Mouse (Mus musculus): ENCODE measurements around the gene Supt20. TPM values are rescaled to one million over a fixed set of nuclear protein-coding genes. Genes with fewer than 3 reads are reported as not detected.
"Not testable (repeated sequence)": the region's sequence is repeated elsewhere in the genome, so short reads cannot be mapped to it uniquely, and the experiment has no call there.

The Supt20 gene
- polyA plus RNA-seq, 1 experiment = 45.0 TPM

- Histone ChIP-seq H3K4me3 (ENCODE audit: insufficient read depth, low read length) (peak overlapping the region; percentile 2; the same call in 1 of the 2 replicates), H3K4me1 (ENCODE audit: control insufficient read depth, insufficient read depth, low read length) (no peaks in the 10 kb centered on the region), H3K27ac (ENCODE audit: insufficient read depth, low read length) (no peak overlapping the region)
- TF ChIP-seq CTCF (IDR thresholded peaks at IDR 0.05; ENCODE audit: extremely low read depth, insufficient read depth, low read length) (no peak), POLR2A (IDR thresholded peaks at IDR 0.05; ENCODE audit: extremely low read depth, insufficient read depth, low read length) (no peak)
Measured at GRCm38 (mm10) chr3:54764418-54764817, 71.8 kb downstream of the Supt20 start.

GRCm38 (mm10) chr3:54765521-54765920 is 72.9 kb downstream of the Supt20 start:
- not testable (repeated sequence) for H3K27ac ChIP-seq (ENCODE audit: insufficient read depth, low read length); H3K4me1 ChIP-seq (ENCODE audit: control insufficient read depth, insufficient read depth, low read length); H3K4me3 ChIP-seq (ENCODE audit: insufficient read depth, low read length)

DNA sequence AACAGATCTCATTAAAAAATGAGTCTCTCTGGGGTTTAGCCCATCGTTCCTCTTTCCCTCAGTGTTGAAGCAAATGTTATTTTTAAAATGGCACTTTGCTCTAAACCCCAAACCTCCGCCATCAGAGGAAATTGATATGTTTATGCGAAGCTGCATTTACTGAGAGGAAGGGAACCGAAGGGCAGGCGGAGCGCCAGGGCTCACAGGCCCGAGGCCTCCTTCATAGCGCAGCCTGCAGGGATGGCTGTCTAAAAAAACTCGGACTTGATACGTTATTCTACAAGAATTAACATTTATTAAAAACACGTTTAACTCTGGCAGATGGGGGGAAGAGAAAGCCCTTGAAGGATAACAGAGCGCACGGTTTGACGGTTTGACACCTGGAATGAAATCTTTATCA is 73.4 kb downstream of the Supt20 start:
- H3K4me3 ChIP-seq (ENCODE audit: insufficient read depth, low read length) = no peak overlapping the region
- H3K4me1 ChIP-seq (ENCODE audit: control insufficient read depth, insufficient read depth, low read length) = no peaks in the 10 kb centered on the region
- H3K27ac ChIP-seq (ENCODE audit: insufficient read depth, low read length) = no peak overlapping the region
- no peak for TF ChIP-seq CTCF (IDR thresholded peaks at IDR 0.05; ENCODE audit: extremely low read depth, insufficient read depth, low read length)
- TF ChIP-seq POLR2A (IDR thresholded peaks at IDR 0.05; ENCODE audit: extremely low read depth, insufficient read depth, low read length) = no peak

GRCm38 (mm10) chr3:54766811-54767210 is 74.2 kb downstream of the Supt20 start:
- no peaks in the 10 kb centered on the region for H3K4me1 ChIP-seq (ENCODE audit: control insufficient read depth, insufficient read depth, low read length)
- TF ChIP-seq POLR2A (IDR thresholded peaks at IDR 0.05; ENCODE audit: extremely low read depth, insufficient read depth, low read length) (no peak), CTCF (IDR thresholded peaks at IDR 0.05; ENCODE audit: extremely low read depth, insufficient read depth, low read length) (no peak)
- no peak overlapping the region for H3K4me3 ChIP-seq (ENCODE audit: insufficient read depth, low read length)
- no peak overlapping the region for H3K27ac ChIP-seq (ENCODE audit: insufficient read depth, low read length)

DNA sequence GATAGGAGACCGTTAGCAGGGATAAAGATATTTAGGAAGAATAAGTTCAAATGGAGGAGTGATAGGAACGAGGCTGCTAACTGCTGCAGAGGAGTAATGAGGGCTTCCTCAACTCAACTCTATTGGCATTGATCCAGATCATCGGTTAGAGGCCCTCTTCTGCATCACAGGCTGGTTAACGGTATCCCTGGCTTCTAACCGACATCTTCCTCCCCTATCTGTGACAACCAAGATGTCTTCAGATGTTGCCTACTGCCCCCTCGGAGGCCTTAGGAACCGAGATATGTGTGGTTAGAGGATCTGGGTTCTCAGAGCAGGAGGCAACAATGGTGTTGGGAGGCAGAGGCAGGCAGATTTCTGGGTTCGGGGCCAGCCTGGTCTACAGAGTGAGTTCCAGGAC is 76.0 kb downstream of the Supt20 start:
- no peaks in the 10 kb centered on the region for H3K4me1 ChIP-seq (ENCODE audit: control insufficient read depth, insufficient read depth, low read length)

DNA sequence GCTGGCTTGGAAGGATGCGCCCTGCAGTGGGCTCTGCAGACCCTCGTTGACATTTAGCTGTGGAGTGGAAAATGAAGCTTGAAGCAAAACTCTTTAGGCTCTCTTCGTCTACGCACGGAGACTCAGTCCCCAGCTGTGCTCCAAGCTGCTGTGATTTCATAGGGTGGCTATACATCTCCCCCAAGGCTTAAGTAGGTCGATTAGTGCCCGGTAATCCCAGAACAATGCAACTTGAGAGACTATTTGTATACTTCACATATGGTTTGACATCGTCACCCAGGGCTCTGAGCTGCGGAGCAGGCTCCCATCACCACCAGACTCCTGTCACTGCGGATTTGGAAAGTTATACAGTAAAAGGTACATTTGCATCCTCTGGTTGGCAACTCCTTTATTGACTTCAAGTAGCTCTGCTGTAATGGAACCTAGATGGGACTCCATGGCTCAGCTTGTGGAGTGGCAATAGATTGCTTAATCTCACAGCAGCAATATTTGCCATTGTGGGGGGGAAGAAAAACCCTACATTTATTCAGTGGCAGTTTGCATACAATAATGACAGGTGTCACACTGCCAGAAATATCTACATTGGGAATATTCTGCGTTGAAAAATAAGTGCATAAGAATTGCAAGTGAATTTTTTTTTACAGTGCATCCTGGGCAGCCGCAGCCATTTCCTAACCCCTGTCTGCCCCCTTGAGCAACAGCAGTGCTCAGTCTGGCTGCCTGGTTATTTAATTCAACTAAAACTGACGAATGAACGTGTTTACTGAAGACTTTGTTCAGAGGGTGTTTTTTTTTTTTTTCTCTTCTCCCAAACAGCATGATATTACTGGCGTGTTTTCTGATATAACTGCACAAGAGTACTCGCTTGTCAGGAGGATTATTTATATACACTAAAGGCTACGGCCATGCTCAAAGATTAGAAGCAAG is 77.0 kb downstream of the Supt20 start:
- H3K4me1 ChIP-seq (ENCODE audit: control insufficient read depth, insufficient read depth, low read length) = no peaks in the 10 kb centered on the region
- TF ChIP-seq CTCF (IDR thresholded peaks at IDR 0.05; ENCODE audit: extremely low read depth, insufficient read depth, low read length) (no peak), POLR2A (IDR thresholded peaks at IDR 0.05; ENCODE audit: extremely low read depth, insufficient read depth, low read length) (no peak)
- H3K4me3 ChIP-seq (ENCODE audit: insufficient read depth, low read length) = no peak overlapping the region
- no peak overlapping the region for H3K27ac ChIP-seq (ENCODE audit: insufficient read depth, low read length)

More for the DNA sequence above, 76.0 kb downstream of the Supt20 start:
- Histone ChIP-seq H3K27ac (ENCODE audit: insufficient read depth, low read length) (no peak overlapping the region), H3K4me3 (ENCODE audit: insufficient read depth, low read length) (no peak overlapping the region)
- no peak for TF ChIP-seq CTCF (IDR thresholded peaks at IDR 0.05; ENCODE audit: extremely low read depth, insufficient read depth, low read length)
- no peak for TF ChIP-seq POLR2A (IDR thresholded peaks at IDR 0.05; ENCODE audit: extremely low read depth, insufficient read depth, low read length)

DNA sequence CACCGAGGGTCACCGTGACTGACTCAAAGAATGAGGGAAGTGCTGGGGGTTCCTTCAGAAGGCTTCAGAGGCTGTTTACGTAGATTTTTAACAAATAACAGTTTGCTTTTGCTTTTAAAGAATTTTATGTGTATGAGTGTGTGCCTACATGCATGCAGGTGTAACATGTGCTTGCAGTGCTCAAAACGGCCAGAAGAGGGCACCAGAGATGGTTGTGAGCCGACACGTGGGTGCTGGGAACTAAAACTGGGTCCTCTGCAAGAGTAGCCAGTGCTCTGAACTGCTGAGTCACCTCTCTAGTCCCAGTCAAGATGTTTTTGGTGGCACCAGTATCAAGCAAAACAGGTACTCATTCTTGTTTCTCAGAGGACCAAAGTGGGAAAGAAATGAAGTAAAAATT is 81.0 kb downstream of the Supt20 start:
- Histone ChIP-seq H3K27ac (ENCODE audit: insufficient read depth, low read length) (no peak overlapping the region), H3K4me1 (ENCODE audit: control insufficient read depth, insufficient read depth, low read length) (no peaks in the 10 kb centered on the region), H3K4me3 (ENCODE audit: insufficient read depth, low read length) (no peak overlapping the region)
- no peak for TF ChIP-seq POLR2A (IDR thresholded peaks at IDR 0.05; ENCODE audit: extremely low read depth, insufficient read depth, low read length)
- TF ChIP-seq CTCF (IDR thresholded peaks at IDR 0.05; ENCODE audit: extremely low read depth, insufficient read depth, low read length) = no peak

DNA sequence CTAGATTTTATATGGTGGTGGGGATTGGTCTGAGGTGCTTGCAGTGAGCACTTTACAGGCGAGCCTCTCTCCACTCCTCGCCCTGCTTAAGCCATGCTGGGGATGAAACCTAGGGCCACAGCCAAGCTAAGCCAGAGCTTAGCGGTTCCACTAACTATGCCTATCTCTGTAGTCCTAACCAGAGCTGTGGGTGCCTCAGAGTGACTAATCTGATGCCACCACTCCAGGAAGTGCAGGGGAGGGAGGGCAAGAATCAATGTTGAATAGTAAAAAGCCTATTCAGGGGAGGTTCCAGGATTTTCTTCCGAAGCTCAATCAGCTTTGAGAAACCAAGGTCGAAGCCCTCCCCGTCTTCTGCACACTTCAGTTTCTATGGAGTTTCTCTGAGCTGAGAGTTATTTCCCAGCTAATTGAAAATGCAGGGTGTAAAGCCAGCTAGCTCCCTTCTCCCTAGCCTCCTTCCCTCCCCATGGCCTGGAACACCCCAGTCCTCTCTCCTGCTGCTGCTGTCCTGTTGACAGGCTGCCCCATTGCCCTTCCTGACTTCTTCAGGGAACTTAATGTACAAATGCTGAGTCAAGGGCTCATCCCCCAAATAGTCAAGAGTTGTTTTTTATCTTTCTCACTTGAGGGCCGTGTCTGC is 83.5 kb downstream of the Supt20 start:
- no peak overlapping the region for H3K4me3 ChIP-seq (ENCODE audit: insufficient read depth, low read length)
- H3K27ac ChIP-seq (ENCODE audit: insufficient read depth, low read length) = no peak overlapping the region
- no peaks in the 10 kb centered on the region for H3K4me1 ChIP-seq (ENCODE audit: control insufficient read depth, insufficient read depth, low read length)
- TF ChIP-seq POLR2A (IDR thresholded peaks at IDR 0.05; ENCODE audit: extremely low read depth, insufficient read depth, low read length) (no peak), CTCF (IDR thresholded peaks at IDR 0.05; ENCODE audit: extremely low read depth, insufficient read depth, low read length) (no peak)

Other genes starting within 250 kb of the Supt20 start
- gene Gm21958, start 21.5 kb downstream of the Supt20 start, polyA plus RNA-seq (2012; rRNA removed) = not detected in 2 replicates
- 41.7 and 44.7 TPM in 2 replicates for gene Exosc8, start 42.6 kb downstream of the Supt20 start, polyA plus RNA-seq (2012; rRNA removed)
- gene Alg5, start 42.7 kb downstream of the Supt20 start, polyA plus RNA-seq (2012; rRNA removed) = 23.2 and 24.6 TPM in 2 replicates
- 5.3 and 5.7 TPM in 2 replicates for gene Smad9, start 62.8 kb downstream of the Supt20 start, polyA plus RNA-seq (2012; rRNA removed)
- 48.3 and 51.2 TPM in 2 replicates for gene Rfxap, start 115.0 kb downstream of the Supt20 start, polyA plus RNA-seq (2012; rRNA removed)
- 13.9 and 16.8 TPM in 2 replicates for gene Sertm1, start 223.1 kb downstream of the Supt20 start, polyA plus RNA-seq (2012; rRNA removed)